Mouse (Mus musculus): ENCODE data around the gene Mfng. TPM values are rescaled to one million over a fixed set of nuclear protein-coding genes. Genes with fewer than 3 reads are reported as not detected.

Gene Mfng
- total RNA-seq, 2 experiments from 2014 or later = 9.2 to 10.4 TPM

GRCm38 (mm10) chr15:78788042-78788441 is 14.8 kb upstream of the Mfng start:
- no peak for DNase-seq (ENCODE audit: low spot score in 2 of 2)

GRCm38 (mm10) chr15:78787287-78787856 is 14.1 kb upstream of the Mfng start:
- DNase-seq (ENCODE audit: low spot score in 2 of 2) = no peak

- no peak for DNase-seq (ENCODE audit: low spot score in 2 of 2)
Observed at GRCm38 (mm10) chr15:78786411-78786818, 13.1 kb upstream of the Mfng start.

- DNase-seq (ENCODE audit: low spot score in 2 of 2) = no peak
Observed at GRCm38 (mm10) chr15:78785961-78786360, 12.7 kb upstream of the Mfng start.

GRCm38 (mm10) chr15:78785258-78785657 is 12.0 kb upstream of the Mfng start:
- no peak for DNase-seq (ENCODE audit: low spot score in 2 of 2)

- no peak for DNase-seq (ENCODE audit: low spot score in 2 of 2)
Observed at GRCm38 (mm10) chr15:78784520-78784919, 11.2 kb upstream of the Mfng start.

GRCm38 (mm10) chr15:78782348-78783103 is 9.3 kb upstream of the Mfng start:
- DNase-seq (ENCODE audit: low spot score in 2 of 2) = no peak

GRCm38 (mm10) chr15:78780908-78781307 is 7.6 kb upstream of the Mfng start:
- no peak for DNase-seq (ENCODE audit: low spot score in 2 of 2)

GRCm38 (mm10) chr15:78780359-78780758 is 7.1 kb upstream of the Mfng start:
- no peak for DNase-seq (ENCODE audit: low spot score in 2 of 2)

- no peak for DNase-seq (ENCODE audit: low spot score in 2 of 2)
Observed at GRCm38 (mm10) chr15:78779690-78780089, 6.4 kb upstream of the Mfng start.

GRCm38 (mm10) chr15:78779253-78779652 is 6.0 kb upstream of the Mfng start:
- DNase-seq (ENCODE audit: low spot score in 2 of 2) = peak in 1 of 2 experiments; percentile 28

GRCm38 (mm10) chr15:78778077-78778870 is 5.0 kb upstream of the Mfng start:
- peak; percentile 94 to 96 for DNase-seq (ENCODE audit: low spot score in 2 of 2)

GRCm38 (mm10) chr15:78772856-78773255 is 419 bp downstream of the Mfng start:
- no peak for DNase-seq (ENCODE audit: low spot score in 2 of 2)

GRCm38 (mm10) chr15:78772368-78772763 is 909 bp downstream of the Mfng start:
- no peak for DNase-seq (ENCODE audit: low spot score in 2 of 2)

GRCm38 (mm10) chr15:78771531-78772367 is 1.5 kb downstream of the Mfng start:
- DNase-seq (ENCODE audit: low spot score in 2 of 2) = peak in 1 of 2 experiments; percentile 32

GRCm38 (mm10) chr15:78770983-78771355 is 2.3 kb downstream of the Mfng start:
- DNase-seq (ENCODE audit: low spot score in 2 of 2) = peak in 1 of 2 experiments; percentile 31

GRCm38 (mm10) chr15:78770234-78770982 is 2.9 kb downstream of the Mfng start:
- DNase-seq (ENCODE audit: low spot score in 2 of 2) = no peak

GRCm38 (mm10) chr15:78769064-78769463 is 4.2 kb downstream of the Mfng start:
- no peak for DNase-seq (ENCODE audit: low spot score in 2 of 2)

GRCm38 (mm10) chr15:78763704-78764103 is 9.6 kb downstream of the Mfng start:
- no peak for DNase-seq (ENCODE audit: low spot score in 2 of 2)

- no peak for DNase-seq (ENCODE audit: low spot score in 2 of 2)
Observed at GRCm38 (mm10) chr15:78763210-78763609, 10.1 kb downstream of the Mfng start.

Measured in layer of hippocampus, postnatal 10 days (tissue).